Mouse (Mus musculus) stomach, postnatal 0 days (tissue): ENCODE results near the gene Epha8. TPM values are rescaled to one million over a fixed set of nuclear protein-coding genes. Genes with fewer than 3 reads are reported as not detected.

ENCODE experiments used
- ATAC-seq: fragments of 200-750 bp; cut with Nextera tagmentation; 2 replicates; pipeline ENCODE4 v1.8.0; 2017; ENCODE audit not compliant: low FRiP score, low TSS enrichment
- DNase-seq: peaks from one replicate; pipeline ENCODE4 v3.0.0-alpha.2; 2016; ENCODE audit warnings: low spot score
- H3K27ac ChIP-seq: fragments of 300-500 bp; sonication (generic); replicated peaks from 2 replicates; pipeline ENCODE4 v1.5.1; 2014; ENCODE audit warnings: mild to moderate bottlenecking, control low read depth
- H3K27me3 ChIP-seq: fragments of 300-500 bp; sonication (generic); 2 replicates; pipeline ENCODE4 v1.6.1; 2014; ENCODE audit warnings: low read length; ENCODE audit not compliant: control insufficient read depth, insufficient read depth
- H3K36me3 ChIP-seq: fragments of 300-500 bp; sonication (generic); 2 replicates; pipeline ENCODE4 v1.6.1; 2014; ENCODE audit warnings: low read length, mixed read lengths; ENCODE audit not compliant: control insufficient read depth, insufficient read depth
- H3K4me1 ChIP-seq: fragments of 300-500 bp; sonication (generic); replicated peaks from 2 replicates; pipeline ENCODE4 v1.6.1; 2014; ENCODE audit warnings: antibody characterized with exemption; ENCODE audit not compliant: control insufficient read depth, insufficient read depth
- H3K4me2 ChIP-seq: fragments of 300-500 bp; sonication (generic); replicated peaks from 2 replicates; pipeline ENCODE4 v1.6.1; 2014; ENCODE audit warnings: low read depth, mild to moderate bottlenecking, control low read depth, moderate library complexity
- H3K4me3 ChIP-seq: fragments of 300-500 bp; sonication (generic); 2 replicates; pipeline ENCODE4 v1.5.1; 2014; ENCODE audit warnings: low read depth, low read length, control low read depth
- H3K9ac ChIP-seq: fragments of 300-500 bp; sonication (generic); 2 replicates; pipeline ENCODE4 v1.6.1; 2014; ENCODE audit warnings: mild to moderate bottlenecking, low read length, control low read depth, mixed read lengths
- H3K9me3 ChIP-seq: fragments of 300-500 bp; sonication (generic); 2 replicates; pipeline ENCODE4 v1.6.1; 2016; ENCODE audit warnings: low read length; ENCODE audit not compliant: control insufficient read depth
- CTCF ChIP-seq: IDR thresholded peaks from 2 replicates; pipeline ENCODE4 v1.5.1; 2016; ENCODE audit warnings: antibody characterized with exemption, low read depth, mild to moderate bottlenecking, moderate library complexity
- EP300 ChIP-seq: optimal IDR thresholded peaks from 2 replicates; pipeline ENCODE3; 2016; ENCODE audit warnings: antibody characterized with exemption
- WGBS: fragments of 180-500 bp; shearing (Covaris S2); extraction: QIAGEN DNeasy Blood & Tissue Kit; methylation state at CpG from one replicate; pipeline ENCODE4 v1.1.7; 2014; 5-methylcytosine and 5-hydroxymethylcytosine counted together
- polyA plus RNA-seq: library from polyadenylated mRNA; unstranded; fragments of >200 nt; fragmentation: Nextera tagmentation; extraction: Ambion mirVana; gene quantifications from 2 replicates; pipeline ENCODE4 v1.2.1, GENCODE M21; 2015

Gene Epha8
- polyA plus RNA-seq, 1 experiment from 2014 or later = 0.11 TPM

- TF ChIP-seq CTCF (no peak), EP300 (no peak)
- H3K9me3 ChIP-seq = no peaks in the 10 kb centered on the region
- H3K4me3 ChIP-seq = no peak overlapping the region
- no peak overlapping the region for H3K27ac ChIP-seq
- ATAC-seq (no peak), DNase-seq (no peak)
- H3K4me2 ChIP-seq = no peak overlapping the region
- H3K36me3 ChIP-seq = peaks cover 15% of the 10 kb centered on the region
- WGBS = 86% methylated on average over 14 of the region's 14 CpGs
- H3K9ac ChIP-seq = no peak overlapping the region
- no peaks in the 10 kb centered on the region for H3K4me1 ChIP-seq
- no peaks in the 10 kb centered on the region for H3K27me3 ChIP-seq
Observed at GRCm38 (mm10) chr4:136995361-136995760, 38.7 kb upstream of the Epha8 start.

- TF ChIP-seq EP300 = no peak
- TF ChIP-seq CTCF = no peak
- Histone ChIP-seq H3K9ac (no peak overlapping the region), H3K27me3 (no peaks in the 10 kb centered on the region), H3K9me3 (no peaks in the 10 kb centered on the region), H3K4me1 (no peaks in the 10 kb centered on the region), H3K4me3 (no peak overlapping the region), H3K36me3 (peaks cover 5% of the 10 kb centered on the region; the same call in 1 of the 2 replicates), H3K27ac (no peak overlapping the region), H3K4me2 (no peak overlapping the region)
- 68% methylated on average over 9 of the region's 9 CpGs for WGBS
- DNase-seq (no peak), ATAC-seq (no peak)
Observed at GRCm38 (mm10) chr4:136981993-136982695, 25.5 kb upstream of the Epha8 start.

DNA sequence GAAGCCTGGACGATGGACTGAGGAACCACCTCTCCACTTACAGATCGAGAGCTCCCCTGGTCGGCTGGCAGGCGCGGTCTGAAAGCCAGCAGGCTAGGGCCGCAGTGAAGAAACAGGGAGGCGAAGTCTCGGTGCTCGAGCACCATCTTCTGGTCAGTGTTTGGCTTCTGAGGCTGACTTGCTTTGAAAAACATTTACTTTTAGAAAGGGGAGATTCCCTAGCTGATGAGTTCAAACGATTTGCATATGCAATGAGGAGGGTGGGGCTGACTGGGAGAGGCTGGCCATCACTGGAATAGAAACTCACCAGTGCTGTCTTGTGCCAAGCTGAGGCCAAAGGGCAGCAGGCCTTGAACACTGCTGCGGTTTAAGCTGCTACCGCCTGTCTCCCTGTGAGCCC lies 24.7 kb upstream of the Epha8 start:
- 14% methylated on average over 12 of the region's 12 CpGs for whole genome bisulfite sequencing
- no peaks in the 10 kb centered on the region for H3K27me3 ChIP-seq
- no peaks in the 10 kb centered on the region for H3K4me1 ChIP-seq
- peak; percentile 62 for ATAC-seq
- H3K4me2 ChIP-seq = no peak overlapping the region
- H3K9ac ChIP-seq = no peak overlapping the region
- H3K36me3 ChIP-seq = peaks cover 5% of the 10 kb centered on the region; the same call in 1 of the 2 replicates
- H3K9me3 ChIP-seq = no peaks in the 10 kb centered on the region
- no peak for TF ChIP-seq EP300
- peak; percentile 86 for TF ChIP-seq CTCF
- peak; percentile 71 for DNase-seq
- H3K27ac ChIP-seq = no peak overlapping the region
- H3K4me3 ChIP-seq = no peak overlapping the region

DNA sequence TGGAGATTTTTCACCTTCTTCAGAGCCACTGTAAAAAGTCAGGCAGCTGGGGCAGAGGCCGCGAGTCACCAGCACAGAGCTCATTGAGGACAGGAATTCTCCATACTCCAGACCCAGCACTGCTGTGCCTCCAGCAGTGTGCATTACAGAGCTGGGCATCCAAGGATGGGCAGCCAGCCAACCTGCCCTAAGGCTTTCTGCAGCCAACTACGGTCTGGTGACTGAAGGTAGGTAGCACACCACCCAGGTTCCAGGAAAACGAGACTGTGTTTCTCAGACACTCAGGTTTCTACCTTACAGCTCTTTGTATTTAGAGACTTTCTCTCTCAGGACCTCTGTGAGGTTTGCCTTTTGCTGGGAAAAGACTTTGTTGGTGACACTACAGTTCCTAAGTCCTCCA lies 24.3 kb upstream of the Epha8 start:
- Histone ChIP-seq H3K4me1 (no peaks in the 10 kb centered on the region), H3K36me3 (peaks cover 5% of the 10 kb centered on the region; the same call in 1 of the 2 replicates), H3K9ac (no peak overlapping the region), H3K27me3 (no peaks in the 10 kb centered on the region), H3K4me3 (no peak overlapping the region), H3K4me2 (no peak overlapping the region), H3K27ac (no peak overlapping the region), H3K9me3 (no peaks in the 10 kb centered on the region)
- WGBS = 62% methylated on average over 4 of the region's 4 CpGs
- ATAC-seq (no peak), DNase-seq (no peak)
- TF ChIP-seq EP300 (no peak), CTCF (no peak)

DNA sequence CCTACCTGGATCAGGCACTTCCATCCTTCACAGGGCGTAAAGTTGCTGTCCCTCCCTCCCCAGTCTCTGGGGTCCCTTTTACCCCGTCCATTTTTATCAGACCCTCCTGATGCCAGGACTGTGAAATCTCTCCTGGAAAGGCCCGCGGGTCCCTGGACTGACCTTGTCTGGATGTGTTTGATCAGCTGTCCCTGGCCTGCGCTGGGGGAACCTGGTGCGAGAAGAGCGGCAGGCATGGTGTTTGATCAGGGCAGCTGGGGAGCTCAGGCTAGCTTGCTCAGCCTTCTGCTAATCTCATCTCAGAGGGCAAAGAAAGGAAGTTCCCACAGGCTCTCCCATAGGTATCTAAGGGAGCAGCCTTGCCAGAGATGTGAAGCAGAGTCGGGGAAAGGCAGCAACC lies 20.6 kb upstream of the Epha8 start:
- Histone ChIP-seq H3K9ac (no peak overlapping the region), H3K4me2 (no peak overlapping the region), H3K4me3 (no peak overlapping the region), H3K9me3 (no peaks in the 10 kb centered on the region), H3K4me1 (no peaks in the 10 kb centered on the region), H3K36me3 (no peaks in the 10 kb centered on the region), H3K27ac (no peak overlapping the region), H3K27me3 (no peaks in the 10 kb centered on the region)
- TF ChIP-seq CTCF = no peak
- no peak for TF ChIP-seq EP300
- ATAC-seq (no peak), DNase-seq (no peak)
- 36% methylated on average over 8 of the region's 8 CpGs for WGBS

DNA sequence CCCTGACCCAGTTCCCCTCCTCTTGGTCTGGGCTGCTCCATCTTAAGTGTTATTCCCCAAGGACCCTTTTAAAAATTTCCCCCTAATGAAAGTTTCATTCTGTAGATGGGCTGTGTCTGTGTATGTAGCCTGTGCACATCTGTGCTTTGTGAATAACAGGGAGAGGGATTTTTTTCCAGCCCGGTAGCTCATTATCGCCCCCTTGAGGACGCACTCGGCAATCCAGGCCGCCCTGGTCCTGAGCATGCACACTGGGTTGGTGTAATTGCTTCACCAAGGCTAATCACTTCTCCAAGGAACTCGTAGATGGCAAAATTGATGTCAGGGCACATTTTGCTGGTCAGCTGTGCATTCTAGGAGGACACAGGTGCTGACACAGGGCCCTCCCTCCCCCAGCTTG lies 14.3 kb upstream of the Epha8 start:
- Histone ChIP-seq H3K9me3 (no peaks in the 10 kb centered on the region), H3K4me3 (no peak overlapping the region), H3K27me3 (no peaks in the 10 kb centered on the region), H3K36me3 (no peaks in the 10 kb centered on the region), H3K27ac (no peak overlapping the region), H3K9ac (no peak overlapping the region), H3K4me1 (no peaks in the 10 kb centered on the region), H3K4me2 (no peak overlapping the region)
- TF ChIP-seq EP300 (no peak), CTCF (peak; percentile 75)
- WGBS = 12% methylated on average over 6 of the region's 6 CpGs
- ATAC-seq (no peak), DNase-seq (peak; percentile 50)
